Mouse (Mus musculus) kidney, adult 9 months (tissue): ENCODE measurements around the gene Mgme1.

ENCODE experiments used
- DNase-seq: peaks from one replicate; pipeline ENCODE4 v3.0.0; 2022

Gene Mgme1

DNA sequence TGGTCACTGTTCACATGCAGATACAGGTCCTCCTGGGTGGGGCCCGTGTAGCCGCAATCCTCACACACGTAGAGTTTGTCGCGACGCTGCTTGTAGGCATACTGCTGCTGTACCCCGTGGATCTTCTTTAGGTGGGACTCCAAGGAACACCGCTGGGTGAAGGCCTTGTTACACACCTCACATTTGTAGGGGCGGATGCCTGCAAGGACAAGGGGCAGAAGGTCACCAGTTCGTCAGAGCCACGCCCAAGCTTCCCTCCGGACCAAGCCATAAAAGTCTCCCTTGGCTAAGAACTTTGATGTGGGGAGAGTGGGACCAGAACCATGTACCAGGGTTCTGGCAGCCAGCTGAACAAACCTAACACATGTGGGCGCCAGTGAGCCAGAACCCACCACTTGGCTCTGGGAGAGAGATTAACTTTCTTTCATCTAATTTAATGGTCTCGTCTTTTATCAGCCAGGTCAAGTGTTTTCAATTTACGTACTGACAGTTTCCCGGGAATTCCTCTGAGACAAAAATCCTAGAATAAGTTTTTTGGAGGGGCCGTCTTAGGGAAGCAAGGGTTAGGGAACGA lies 35.3 kb downstream of the Mgme1 start:
- DNase-seq: peak; percentile 13

DNA sequence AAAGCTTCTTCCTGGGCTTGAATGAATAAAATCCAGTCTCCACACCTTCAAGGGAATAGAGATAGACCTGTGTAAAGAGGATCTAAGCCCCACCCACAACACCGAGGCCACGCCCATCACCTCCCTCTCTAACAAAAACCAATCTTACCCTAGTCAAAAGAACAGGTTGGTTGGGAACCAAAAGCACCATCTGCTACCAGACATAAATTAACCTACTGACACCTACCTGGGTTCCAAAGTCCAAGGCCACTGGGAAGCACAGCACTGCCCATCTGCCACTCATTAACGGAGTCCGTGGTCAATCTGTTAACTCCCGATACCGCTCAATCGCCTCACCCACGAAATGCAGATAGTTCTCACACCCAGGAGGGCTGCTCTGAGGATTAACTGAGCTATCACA lies 38.1 kb downstream of the Mgme1 start:
- DNase-seq: peak; percentile 94

- no peak for DNase-seq
These were observed 39.8 kb downstream of the Mgme1 start for GRCm38 (mm10) chr2:144310273-144310672.

GRCm38 (mm10) chr2:144311372-144311771 lies 40.9 kb downstream of the Mgme1 start:
- no peak for DNase-seq

DNA sequence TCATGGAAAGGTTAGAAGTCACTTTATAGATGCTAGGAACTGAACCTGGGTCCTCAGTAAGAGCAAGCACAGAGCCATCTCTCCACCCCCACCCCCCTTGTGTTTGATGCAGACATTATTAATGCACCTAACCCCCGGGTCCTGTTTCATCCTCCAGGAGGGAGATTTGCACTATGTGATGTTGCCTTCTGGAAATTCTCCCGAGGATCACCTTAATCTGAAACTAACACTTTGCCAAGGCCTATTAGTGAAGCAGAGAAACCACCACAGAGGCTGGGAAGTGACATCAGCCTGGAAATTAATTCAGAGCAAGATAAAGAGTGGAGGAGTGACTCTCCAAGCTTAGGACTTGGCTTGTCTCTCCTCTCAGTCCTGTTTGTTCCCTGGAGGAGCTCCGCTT lies 53.8 kb downstream of the Mgme1 start:
- DNase-seq: no peak

GRCm38 (mm10) chr2:144329451-144329850 lies 59.0 kb downstream of the Mgme1 start:
- no peak for DNase-seq

DNA sequence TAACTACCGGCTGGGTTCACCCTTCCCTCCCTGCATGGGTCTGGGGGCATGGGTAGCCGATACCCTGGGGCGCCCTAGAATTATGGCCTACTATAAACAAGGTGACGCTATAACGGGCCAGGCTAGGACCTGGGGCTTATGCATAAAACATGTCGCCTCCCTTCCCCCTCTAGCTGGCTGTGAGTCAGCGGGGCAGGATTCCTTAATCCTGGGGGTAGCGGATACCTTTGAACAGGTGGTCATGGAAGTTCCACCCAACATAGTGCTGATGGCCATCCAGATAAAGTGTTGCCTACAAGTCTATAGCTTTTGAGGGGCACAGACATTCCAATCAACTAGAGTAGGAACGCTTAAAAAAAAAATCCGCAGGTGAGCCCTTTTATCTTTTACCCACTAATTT lies 59.5 kb downstream of the Mgme1 start:
- no peak for DNase-seq

- DNase-seq: peak; percentile 31
These were observed 60.0 kb downstream of the Mgme1 start for GRCm38 (mm10) chr2:144330352-144330959.
